Mouse (Mus musculus) limb, embryonic 13.5 days (tissue): ENCODE results near the gene Ift122. TPM values are rescaled to one million over a fixed set of nuclear protein-coding genes. Genes with fewer than 3 reads are reported as not detected.

Source experiments
- ATAC-seq: fragments of 200-750 bp; cut with Nextera tagmentation; 2 replicates; pipeline ENCODE4 v1.8.0; 2017; ENCODE audit warnings: low read depth, moderate number of reproducible peaks, moderate TSS enrichment; ENCODE audit not compliant: low FRiP score
- H3K27ac ChIP-seq: fragments of 300-500 bp; sonication (generic); 2 replicates; pipeline ENCODE4 v1.5.1; 2015; ENCODE audit warnings: inconsistent platforms, mild to moderate bottlenecking, moderate library complexity
- H3K27me3 ChIP-seq: fragments of 300-500 bp; sonication (generic); 2 replicates; pipeline ENCODE4 v1.6.1; 2015; ENCODE audit warnings: mild to moderate bottlenecking, inconsistent platforms
- H3K36me3 ChIP-seq: fragments of 300-500 bp; sonication (generic); 2 replicates; pipeline ENCODE4 v1.6.1; 2015; ENCODE audit warnings: inconsistent platforms, mild to moderate bottlenecking, moderate library complexity
- H3K4me1 ChIP-seq: fragments of 300-500 bp; sonication (generic); 2 replicates; pipeline ENCODE4 v1.6.1; 2015; ENCODE audit warnings: inconsistent platforms
- H3K4me2 ChIP-seq: fragments of 300-500 bp; sonication (generic); replicated peaks from 2 replicates; pipeline ENCODE4 v1.6.1; 2015; ENCODE audit warnings: inconsistent platforms, mild to moderate bottlenecking, moderate library complexity
- H3K4me3 ChIP-seq: fragments of 300-500 bp; sonication (generic); 2 replicates; pipeline ENCODE4 v1.5.1; 2015; ENCODE audit warnings: moderate library complexity, mild to moderate bottlenecking, inconsistent platforms
- H3K9ac ChIP-seq: fragments of 300-500 bp; sonication (generic); 2 replicates; pipeline ENCODE4 v1.6.1; 2015; ENCODE audit warnings: mild to moderate bottlenecking, inconsistent platforms
- H3K9me3 ChIP-seq: fragments of 300-500 bp; sonication (generic); 2 replicates; pipeline ENCODE4 v1.6.1; 2016; ENCODE audit warnings: inconsistent platforms
- WGBS: fragments of 180-500 bp; shearing (Covaris S2); methylation state at CpG from one replicate; pipeline ENCODE4 v1.1.7; 2015; 5-methylcytosine and 5-hydroxymethylcytosine counted together
- polyA plus RNA-seq: library from polyadenylated mRNA; unstranded; fragments of >200 nt; fragmentation: Nextera tagmentation; extraction: Ambion mirVana; gene quantifications from 2 replicates; pipeline ENCODE4 v1.2.1, GENCODE M21; 2015

The Ift122 gene
- polyA plus RNA-seq, 1 experiment from 2014 or later: 25.8 TPM

DNA sequence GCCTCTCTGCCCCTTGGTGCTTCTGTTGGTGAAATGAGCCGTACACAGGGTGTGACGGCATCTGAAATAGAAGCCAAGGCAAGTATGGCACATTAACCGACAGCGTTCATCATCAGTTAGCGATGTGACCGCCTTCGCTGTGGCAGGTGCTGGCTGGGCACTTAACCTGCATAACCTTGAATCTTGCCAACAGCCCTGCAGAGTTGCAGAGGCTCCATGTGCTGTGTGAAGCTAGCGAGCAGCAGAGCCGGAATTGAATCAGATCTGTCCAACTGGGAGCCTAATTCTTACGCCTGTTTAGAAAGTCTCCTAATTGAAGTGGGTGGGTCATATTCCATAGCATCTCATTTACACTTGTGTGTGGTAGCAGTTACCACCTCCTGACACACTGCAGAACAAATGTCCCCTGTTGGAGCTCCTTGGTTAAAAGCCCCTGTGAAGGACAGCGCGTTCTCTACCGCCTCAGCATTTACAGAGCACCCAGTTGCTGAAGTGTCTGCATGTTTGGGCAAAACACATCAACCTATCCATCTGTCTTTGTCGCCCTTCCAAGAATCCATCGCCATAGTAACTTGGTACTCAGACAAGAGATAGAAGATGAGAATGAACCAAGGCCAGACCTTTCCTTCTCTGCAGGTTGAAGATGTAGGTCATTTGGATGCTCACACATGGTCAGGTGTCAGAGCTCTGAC is 61.4 kb downstream of the Ift122 start:
- Histone ChIP-seq H3K9me3 (no peaks in the 10 kb centered on the region), H3K4me2 (no peak overlapping the region), H3K4me3 (no peak overlapping the region), H3K4me1 (0 out of 2 replicates have a peak, but pooled peaks cover 6% of the 10 kb centered on the region), H3K27ac (no peak overlapping the region), H3K27me3 (no peaks in the 10 kb centered on the region), H3K36me3 (peaks cover 37% of the 10 kb centered on the region), H3K9ac (no peak overlapping the region)
- no peak for ATAC-seq
- WGBS: 84% methylated on average over 15 of the region's 15 CpGs

- no peak overlapping the region for H3K4me2 ChIP-seq
- no peaks in the 10 kb centered on the region for H3K27me3 ChIP-seq
- no peaks in the 10 kb centered on the region for H3K9me3 ChIP-seq
- ATAC-seq: no peak
- H3K9ac ChIP-seq: no peak overlapping the region
- H3K36me3 ChIP-seq: peaks cover 35% of the 10 kb centered on the region
- 0 out of 2 replicates have a peak overlapping the region, but pooled peaks have one; percentile 22 for H3K27ac ChIP-seq
- 0 out of 2 replicates have a peak, but pooled peaks cover 6% of the 10 kb centered on the region for H3K4me1 ChIP-seq
- H3K4me3 ChIP-seq: no peak overlapping the region
- 50% methylated on average over 17 of the region's 17 CpGs for WGBS
Measured at GRCm38 (mm10) chr6:115915601-115916445, 62.6 kb downstream of the Ift122 start.

GRCm38 (mm10) chr6:115916611-115917010 is 63.3 kb downstream of the Ift122 start:
- no peak overlapping the region for H3K4me2 ChIP-seq
- WGBS: 86% methylated on average over 5 of the region's 5 CpGs
- H3K36me3 ChIP-seq: peaks cover 33% of the 10 kb centered on the region
- H3K4me3 ChIP-seq: no peak overlapping the region
- no peak overlapping the region for H3K27ac ChIP-seq
- H3K9me3 ChIP-seq: no peaks in the 10 kb centered on the region
- no peaks in the 10 kb centered on the region for H3K27me3 ChIP-seq
- no peak overlapping the region for H3K9ac ChIP-seq
- no peak for ATAC-seq
- 0 out of 2 replicates have a peak, but pooled peaks cover 6% of the 10 kb centered on the region for H3K4me1 ChIP-seq

- Histone ChIP-seq H3K4me1 (0 out of 2 replicates have a peak, but pooled peaks cover 6% of the 10 kb centered on the region), H3K9ac (no peak overlapping the region), H3K9me3 (no peaks in the 10 kb centered on the region), H3K27ac (no peak overlapping the region), H3K36me3 (peaks cover 39% of the 10 kb centered on the region), H3K4me3 (no peak overlapping the region), H3K27me3 (no peaks in the 10 kb centered on the region; the same call in 1 of the 2 replicates), H3K4me2 (no peak overlapping the region)
- 89% methylated on average over 1 of the region's 1 CpGs for WGBS
- ATAC-seq: no peak
Measured at GRCm38 (mm10) chr6:115918615-115919014, 65.3 kb downstream of the Ift122 start.

DNA sequence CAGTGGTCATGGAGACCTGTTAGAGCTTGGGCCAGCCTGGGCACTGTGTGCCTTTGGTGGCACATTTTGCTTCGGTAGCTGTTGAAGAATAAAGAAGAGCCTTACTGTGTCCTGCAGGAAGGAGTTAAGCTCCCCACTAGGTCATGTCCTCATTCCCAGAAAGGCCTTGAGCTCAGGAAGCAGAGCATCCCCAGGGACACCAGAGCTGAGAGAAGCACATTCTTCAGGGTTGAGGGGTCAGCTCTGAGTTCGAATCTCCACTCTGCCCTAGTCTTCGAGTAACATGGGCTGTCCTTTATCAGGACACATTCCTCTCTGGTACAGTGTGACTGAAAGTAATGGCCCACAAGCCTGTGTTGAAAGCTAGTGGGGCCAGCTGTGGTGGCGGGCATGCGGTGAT is 66.6 kb downstream of the Ift122 start:
- ATAC-seq: no peak
- peaks cover 3% of the 10 kb centered on the region; the same call in 1 of the 2 replicates for H3K27me3 ChIP-seq

DNA sequence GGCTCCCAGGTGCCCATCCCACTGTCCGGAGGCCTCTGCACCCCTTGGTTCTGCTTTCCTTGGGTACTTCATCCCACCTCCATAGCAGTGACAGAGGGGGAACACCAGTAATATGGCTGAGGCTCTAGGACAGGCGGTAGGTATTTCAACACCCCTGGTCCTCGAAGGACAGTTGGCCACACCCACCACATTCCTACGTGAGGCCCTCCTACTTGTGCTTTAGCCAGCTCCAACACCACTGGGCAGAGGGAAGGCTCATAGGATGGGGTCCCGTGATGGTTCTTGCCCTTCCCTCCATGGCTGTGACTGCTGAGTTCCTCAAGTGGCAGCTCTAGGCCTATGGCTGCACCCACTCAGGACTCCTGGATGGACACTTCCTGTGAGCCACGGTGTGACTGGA is 71.6 kb downstream of the Ift122 start:
- H3K36me3 ChIP-seq: 0 out of 2 replicates have a peak, but pooled peaks cover 13% of the 10 kb centered on the region
- H3K4me1 ChIP-seq: peaks cover 44% of the 10 kb centered on the region
- H3K4me3 ChIP-seq: no peak overlapping the region
- no peak overlapping the region for H3K27ac ChIP-seq
- no peak for ATAC-seq
- H3K27me3 ChIP-seq: peaks cover 5% of the 10 kb centered on the region; the same call in 1 of the 2 replicates
- H3K9me3 ChIP-seq: no peaks in the 10 kb centered on the region
- no peak overlapping the region for H3K4me2 ChIP-seq
- no peak overlapping the region for H3K9ac ChIP-seq
- 38% methylated on average over 6 of the region's 6 CpGs for WGBS

More for the DNA sequence above, 66.6 kb downstream of the Ift122 start:
- Histone ChIP-seq H3K9ac (no peak overlapping the region), H3K27ac (no peak overlapping the region), H3K9me3 (no peaks in the 10 kb centered on the region), H3K4me3 (no peak overlapping the region), H3K4me2 (no peak overlapping the region), H3K36me3 (peaks cover 34% of the 10 kb centered on the region), H3K4me1 (peaks cover 15% of the 10 kb centered on the region)
- 91% methylated on average over 5 of the region's 5 CpGs for WGBS

DNA sequence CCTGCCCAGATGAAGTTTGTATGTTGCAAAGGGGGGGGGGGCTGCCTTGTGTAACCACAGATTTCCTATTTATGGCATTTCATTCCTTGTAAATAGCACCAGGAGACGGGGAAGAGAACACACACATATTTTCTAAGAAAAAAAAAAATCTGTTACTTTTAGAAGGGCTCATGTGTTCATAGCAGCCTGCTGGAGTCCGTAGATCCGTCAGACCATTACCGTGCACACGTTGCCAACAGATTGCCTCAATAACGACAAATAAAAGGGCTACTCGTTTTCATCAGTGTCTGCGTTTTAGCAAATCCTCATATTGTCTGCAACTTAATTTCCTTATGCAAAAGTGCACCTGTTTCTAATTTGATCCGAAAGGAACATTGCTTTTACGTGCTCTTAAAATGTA is 73.1 kb downstream of the Ift122 start:
- H3K9ac ChIP-seq: peak overlapping the region; percentile 32; the same call in 1 of the 2 replicates
- H3K36me3 ChIP-seq: 0 out of 2 replicates have a peak, but pooled peaks cover 10% of the 10 kb centered on the region
- peak overlapping the region; percentile 44 for H3K4me2 ChIP-seq
- no peak for ATAC-seq
- H3K27me3 ChIP-seq: peaks cover 5% of the 10 kb centered on the region; the same call in 1 of the 2 replicates
- peaks cover 44% of the 10 kb centered on the region for H3K4me1 ChIP-seq
- 23% methylated on average over 10 of the region's 10 CpGs for WGBS
- no peak overlapping the region for H3K4me3 ChIP-seq
- H3K9me3 ChIP-seq: no peaks in the 10 kb centered on the region
- 0 out of 2 replicates have a peak overlapping the region, but pooled peaks have one; percentile 12 for H3K27ac ChIP-seq

- peaks cover 44% of the 10 kb centered on the region for H3K4me1 ChIP-seq
Measured at GRCm38 (mm10) chr6:115927292-115928242, 74.3 kb downstream of the Ift122 start.

GRCm38 (mm10) chr6:115930018-115930417 is 76.7 kb downstream of the Ift122 start:
- peaks cover 33% of the 10 kb centered on the region for H3K4me1 ChIP-seq
- no peak for ATAC-seq
- H3K27ac ChIP-seq: no peak overlapping the region
- no peaks in the 10 kb centered on the region for H3K9me3 ChIP-seq
- no peak overlapping the region for H3K4me3 ChIP-seq
- no peak overlapping the region for H3K4me2 ChIP-seq
- peaks cover 3% of the 10 kb centered on the region; the same call in 1 of the 2 replicates for H3K27me3 ChIP-seq
- no peaks in the 10 kb centered on the region for H3K36me3 ChIP-seq
- 48% methylated on average over 5 of the region's 5 CpGs for WGBS
- no peak overlapping the region for H3K9ac ChIP-seq

More at GRCm38 (mm10) chr6:115927292-115928242, 74.3 kb downstream of the Ift122 start:
- Histone ChIP-seq H3K4me2 (no peak overlapping the region), H3K27ac (no peak overlapping the region), H3K36me3 (0 out of 2 replicates have a peak, but pooled peaks cover 10% of the 10 kb centered on the region), H3K9ac (no peak overlapping the region), H3K27me3 (peaks cover 5% of the 10 kb centered on the region; the same call in 1 of the 2 replicates), H3K4me3 (no peak overlapping the region), H3K9me3 (no peaks in the 10 kb centered on the region)
- ATAC-seq: no peak
- 70% methylated on average over 10 of the region's 10 CpGs for WGBS

DNA sequence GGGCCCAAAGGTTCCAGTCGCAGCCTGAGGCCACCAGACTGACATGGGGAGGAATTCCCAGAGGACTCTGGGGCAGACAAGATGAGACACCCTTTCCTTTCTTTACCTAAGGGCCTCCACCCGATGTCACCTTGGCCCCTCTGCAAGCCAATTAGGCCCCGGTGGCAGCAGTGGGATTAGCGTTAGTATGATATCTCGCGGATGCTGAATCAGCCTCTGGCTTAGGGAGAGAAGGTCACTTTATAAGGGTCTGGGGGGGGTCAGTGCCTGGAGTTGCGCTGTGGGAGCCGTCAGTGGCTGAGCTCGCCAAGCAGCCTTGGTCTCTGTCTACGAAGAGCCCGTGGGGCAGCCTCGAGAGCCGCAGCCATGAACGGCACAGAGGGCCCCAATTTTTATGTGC is 78.4 kb downstream of the Ift122 start, which contains the start of gene Rho:
TSS of gene Rho (plus strand) at position 110 of the 400 bp plus-strand sequence.
- ATAC-seq: no peak
- peaks cover 3% of the 10 kb centered on the region; the same call in 1 of the 2 replicates for H3K27me3 ChIP-seq
- H3K36me3 ChIP-seq: no peaks in the 10 kb centered on the region
- 82% methylated on average over 14 of the region's 14 CpGs for WGBS
- peaks cover 17% of the 10 kb centered on the region for H3K4me1 ChIP-seq
- no peak within 1 kb of the TSS for H3K27ac ChIP-seq
- no peaks in the 10 kb centered on the region for H3K9me3 ChIP-seq
- no peak within 1 kb of the TSS for H3K9ac ChIP-seq
- no peak within 1 kb of the TSS for H3K4me2 ChIP-seq
- no peak within 1 kb of the TSS for H3K4me3 ChIP-seq

- no peaks in the 10 kb centered on the region for H3K9me3 ChIP-seq
- no peaks in the 10 kb centered on the region for H3K36me3 ChIP-seq
- peaks cover 10% of the 10 kb centered on the region for H3K4me1 ChIP-seq
- no peak overlapping the region for H3K4me3 ChIP-seq
- no peak overlapping the region for H3K4me2 ChIP-seq
- ATAC-seq: no peak
- WGBS: 92% methylated on average over 3 of the region's 3 CpGs
- H3K9ac ChIP-seq: no peak overlapping the region
- H3K27ac ChIP-seq: no peak overlapping the region
- no peaks in the 10 kb centered on the region for H3K27me3 ChIP-seq
Measured at GRCm38 (mm10) chr6:115932391-115932790, 79.1 kb downstream of the Ift122 start.
